Comparison of ENCODE assay signal across 13 mouse cellular contexts in genomic region chr19:34725418-34725817, GRCm38 (mm10). TPM values are rescaled to one million over a fixed set of nuclear protein-coding genes. Genes with fewer than 3 reads are reported as not detected.
DNase-seq lines count a peak whose midpoint lies in the region; TF ChIP-seq lines count a peak whose summit lies in the region.
"Had no signal": no experiment of that assay in that cellular context is flagged by ENCODE, and none has a peak within 500 bp of the region (broad histone marks: within the 10 kb centered on the region; RNA-seq: fewer than 3 reads in every experiment).

No protein-coding gene starts in this region.

- intact Hi-C loops in heart, adult 2 months (cut with DNase I), result loop anchor here (5.0 kb wide), 1 partner anchor 53 kb away; no protein-coding TSS in a partner anchor
- intact Hi-C loops in heart, postnatal 25 days (cut with DNase I), result no loop called here

- H3K4me3 ChIP-seq in heart, adult 2 months, result no peak overlapping the region
- H3K4me3 ChIP-seq in spleen, adult 2 months (ENCODE audit: extremely low read depth, insufficient read depth, insufficient read length), result no peak overlapping the region
- H3K4me3 ChIP-seq in bone marrow macrophage, adult 2 months (ENCODE audit: insufficient read depth, low read length), result no peak overlapping the region
- peak overlapping the region; percentile 64 for H3K4me3 ChIP-seq in megakaryocyte, embryonic 14.5 days (replicated peaks)
- H3K4me3 ChIP-seq: midbrain, embryonic 12.5 days had no signal

- H3K27me3 ChIP-seq in heart, adult 2 months (ENCODE audit: control insufficient read depth, insufficient read depth, low read length), result no peaks in the 10 kb centered on the region
- H3K27me3 ChIP-seq in spleen, adult 2 months (ENCODE audit: control insufficient read depth, insufficient read depth, low read length), result no peaks in the 10 kb centered on the region
- H3K27me3 ChIP-seq in megakaryocyte, embryonic 14.5 days (replicated peaks), result no peaks in the 10 kb centered on the region
- H3K27me3 ChIP-seq: midbrain, embryonic 12.5 days had no signal

- DNase-seq in heart, adult 2 months, result no peak
- DNase-seq in heart, postnatal 25 days (ENCODE audit: low spot score), result no peak
- DNase-seq in spleen, adult 2 months (ENCODE audit: low read depth in 1 of 2, low spot score in 2 of 2), result peak; percentile 22 to 39
- no peak for DNase-seq in spleen, postnatal 4 days (ENCODE audit: low spot score in 2 of 2)
- no peak for DNase-seq in layer of hippocampus, adult 8-10 months (ENCODE audit: low spot score in 2 of 2)
- no peak for DNase-seq in urinary bladder, postnatal 4 days (ENCODE audit: low spot score in 2 of 2)
- DNase-seq: adrenal gland, postnatal 14 days; cerebellum, postnatal 14 days; left cerebral cortex, postnatal 4 days; lung, embryonic 14.5 days had no signal

- H3K4me1 ChIP-seq in heart, adult 2 months (ENCODE audit: control insufficient read depth, insufficient read depth, low read length), result peaks cover 11% of the 10 kb centered on the region
- peaks cover 10% of the 10 kb centered on the region for H3K4me1 ChIP-seq in spleen, adult 2 months (ENCODE audit: control insufficient read depth, insufficient read depth, insufficient read length)
- peaks cover 48% of the 10 kb centered on the region for H3K4me1 ChIP-seq in bone marrow macrophage, adult 2 months (ENCODE audit: control insufficient read depth, insufficient read depth, low read length)
- H3K4me1 ChIP-seq in megakaryocyte, embryonic 14.5 days, result peaks cover 59% of the 10 kb centered on the region
- H3K4me1 ChIP-seq: midbrain, embryonic 12.5 days had no signal

- no peak for TF ChIP-seq CTCF in heart, adult 2 months (IDR thresholded peaks at IDR 0.05)
- TF ChIP-seq CTCF in spleen, adult 2 months (IDR thresholded peaks at IDR 0.05; ENCODE audit: extremely low read depth, insufficient read depth, insufficient read length, insufficient replicate concordance), result no peak
- no peak for TF ChIP-seq CTCF in bone marrow macrophage, adult 2 months (IDR thresholded peaks at IDR 0.05; ENCODE audit: low read depth, low read length)

- no peak for TF ChIP-seq POLR2A in heart, adult 2 months (IDR thresholded peaks at IDR 0.05; ENCODE audit: insufficient read depth, low read depth, low read length)
- no peak for TF ChIP-seq POLR2A in spleen, adult 2 months (IDR thresholded peaks at IDR 0.05; ENCODE audit: low read depth, low read length)
- no peak for TF ChIP-seq POLR2A in bone marrow macrophage, adult 2 months (IDR thresholded peaks at IDR 0.05; ENCODE audit: borderline replicate concordance, low read depth, low read length)

- WGBS in heart, adult 2 months, result 30% methylated on average over 5 of the region's 5 CpGs
- WGBS in spleen, adult 2 months, result 5% methylated on average over 5 of the region's 5 CpGs

- TF ChIP-seq EP300 in heart, adult 2 months (IDR thresholded peaks at IDR 0.05; ENCODE audit: insufficient read depth, low read depth, low read length), result no peak

- H3K9ac ChIP-seq in heart, adult 2 months (ENCODE audit: low read depth, low read length), result no peak overlapping the region
- H3K9ac ChIP-seq: lung, embryonic 14.5 days; midbrain, embryonic 12.5 days had no signal

- no peaks in the 10 kb centered on the region for H3K36me3 ChIP-seq in heart, adult 2 months (ENCODE audit: control insufficient read depth, insufficient read depth, low read length)
- no peaks in the 10 kb centered on the region for H3K36me3 ChIP-seq in spleen, adult 2 months (ENCODE audit: control insufficient read depth, insufficient read depth, low read length)
- peaks cover 5% of the 10 kb centered on the region for H3K36me3 ChIP-seq in megakaryocyte, embryonic 14.5 days (replicated peaks; ENCODE audit: low read length)
- H3K36me3 ChIP-seq: midbrain, embryonic 12.5 days had no signal

- peak overlapping the region; percentile 58 for H3K27ac ChIP-seq in heart, adult 2 months
- peak overlapping the region; percentile 16; the same call in 1 of the 2 replicates for H3K27ac ChIP-seq in spleen, adult 2 months (ENCODE audit: insufficient read depth, low read length)
- H3K27ac ChIP-seq in bone marrow macrophage, adult 2 months (ENCODE audit: insufficient read depth, low read depth, low read length), result peak overlapping the region; percentile 92
- H3K27ac ChIP-seq: midbrain, embryonic 12.5 days had no signal

- H3K9me3 ChIP-seq in megakaryocyte, embryonic 14.5 days, result peaks cover 8% of the 10 kb centered on the region; the same call in 1 of the 2 replicates
- H3K9me3 ChIP-seq: midbrain, embryonic 12.5 days had no signal

- no peaks in the 10 kb centered on the region for H3K79me2 ChIP-seq in heart, adult 2 months (replicated peaks; ENCODE audit: control insufficient read depth, insufficient read depth, low read length)

RNA-seq across cellular contexts. Expression of gene Slc16a12, which starts 21.7 kb away (rescaled TPM):
- total RNA-seq in heart, adult 2 months (2021), result 1 to 10 TPM; 2.0 to 2.7 TPM
- 1.7 and 3.3 TPM in 2 replicates for polyA plus RNA-seq in heart, adult 2 months (2012; rRNA removed)
- 1 to 10 TPM; 2.2 to 2.6 TPM for total RNA-seq in heart, postnatal 25 days (2021)
- polyA plus RNA-seq in spleen, adult 2 months (2012; rRNA removed), result 0.22 and 0.27 TPM in 2 replicates
- 0.27 TPM in 1 of 2 replicates, not detected in the other for polyA plus RNA-seq in bone marrow macrophage, adult 2 months (2012; ENCODE audit: insufficient read depth, insufficient read length, missing spikeins)
- polyA plus RNA-seq in megakaryocyte, embryonic 14.5 days (2012; ENCODE audit: insufficient read depth, low replicate concordance), result not detected in 2 replicates
- total RNA-seq in layer of hippocampus, adult 8-10 months (2022), result 1 to 10 TPM; 2.0 to 4.2 (median 2.5) TPM

Comparison
In these comparisons a context has a peak if more than half of its experiments do, and no peak if none do; other contexts are left out.
1. DNase-seq: peak in spleen, adult 2 months (2 of 2); none in heart, adult 2 months (0 of 2), heart, postnatal 25 days (single experiment), spleen, postnatal 4 days (0 of 2), layer of hippocampus, adult 8-10 months (0 of 2) and urinary bladder, postnatal 4 days (0 of 2).
2. H3K27ac ChIP-seq: peak in every context shown above with its lines; median percentile 92 in bone marrow macrophage, adult 2 months; 58 in heart, adult 2 months; 16 in spleen, adult 2 months.